In genomic region chr1:55086868-55087400, GRCm38 (mm10) we compare ENCODE assay signal across 8 mouse cellular contexts. TPM values are rescaled to one million over a fixed set of nuclear protein-coding genes. Genes with fewer than 3 reads are reported as not detected.
DNase-seq lines count a peak whose midpoint lies in the region; ATAC-seq and TF ChIP-seq lines count a peak whose summit lies in the region.

No protein-coding gene starts in this region.

- H3ac ChIP-seq in C2C12 (ENCODE audit: control insufficient read depth, insufficient read length, low read depth) = peak overlapping the region; percentile 82

- peaks cover 80% of the 10 kb centered on the region for H3K79me3 ChIP-seq in C2C12 (ENCODE audit: low read depth)

- peaks cover 78% of the 10 kb centered on the region for H3K36me3 ChIP-seq in C2C12 (ENCODE audit: control insufficient read depth, insufficient read depth)
- H3K36me3 ChIP-seq in hindbrain, embryonic 10.5 days = peaks cover 68% of the 10 kb centered on the region
- peaks cover 23% of the 10 kb centered on the region for H3K36me3 ChIP-seq in limb, embryonic 11.5 days (ENCODE audit: control insufficient read depth, insufficient read depth, low read length)
- peaks cover 33% of the 10 kb centered on the region for H3K36me3 ChIP-seq in midbrain, embryonic 15.5 days (replicated peaks)

- TF ChIP-seq CTCF in C2C12 (IDR thresholded peaks at IDR 0.05; ENCODE audit: control insufficient read depth, insufficient read depth, insufficient read length) = no peak

- ATAC-seq in frontal cortex, adult (ENCODE audit: low TSS enrichment) = peak; percentile 9; the same call in 1 of the 2 replicates
- no peak; the same call in 1 of the 2 replicates for ATAC-seq in limb, embryonic 11.5 days (ENCODE audit: insufficient number of reproducible peaks, low FRiP score, low TSS enrichment, low read depth)
- no peak; the same call in 1 of the 2 replicates for ATAC-seq in midbrain, embryonic 15.5 days (replicated peaks)

- WGBS in hindbrain, embryonic 10.5 days = 2% methylated on average over 13 of the region's 13 CpGs
- WGBS in limb, embryonic 11.5 days = 3% methylated on average over 13 of the region's 13 CpGs
- 2% methylated on average over 13 of the region's 13 CpGs for WGBS in midbrain, embryonic 15.5 days

- H3K27ac ChIP-seq in hindbrain, embryonic 10.5 days = peak overlapping the region; percentile 98
- peak overlapping the region; percentile 92 for H3K27ac ChIP-seq in limb, embryonic 11.5 days (replicated peaks; ENCODE audit: low read depth, low read length)
- H3K27ac ChIP-seq in midbrain, embryonic 15.5 days = peak overlapping the region; percentile 97

- DNase-seq in frontal cortex, adult 2 months (ENCODE audit: extremely low spot score in 1 of 2, low spot score in 1 of 2) = no peak
- peak; percentile 40 for DNase-seq in embryo, embryonic 9.5 days (ENCODE audit: extremely low spot score)
- no peak for DNase-seq in hindbrain, embryonic 10.5 days (ENCODE audit: low spot score)
- DNase-seq in limb, embryonic 11.5 days (ENCODE audit: low spot score) = no peak
- no peak for DNase-seq in gastrocnemius, postnatal 36 days

- H3K9me3 ChIP-seq in hindbrain, embryonic 10.5 days = 0 out of 2 replicates have a peak, but pooled peaks cover 6% of the 10 kb centered on the region
- H3K9me3 ChIP-seq in limb, embryonic 11.5 days (ENCODE audit: control insufficient read depth, low read length) = no peaks in the 10 kb centered on the region; the same call in 1 of the 2 replicates
- H3K9me3 ChIP-seq in midbrain, embryonic 15.5 days = no peaks in the 10 kb centered on the region

- H3K4me3 ChIP-seq in C2C12 (ENCODE audit: insufficient read depth, poor library complexity, severe bottlenecking) = peak overlapping the region; percentile 94
- H3K4me3 ChIP-seq in hindbrain, embryonic 10.5 days = peak overlapping the region; percentile 93
- H3K4me3 ChIP-seq in limb, embryonic 11.5 days (ENCODE audit: low read depth, low read length) = peak overlapping the region; percentile 97
- H3K4me3 ChIP-seq in midbrain, embryonic 15.5 days = peak overlapping the region; percentile 92

- peaks cover 51% of the 10 kb centered on the region for H3K4me1 ChIP-seq in hindbrain, embryonic 10.5 days (replicated peaks)
- H3K4me1 ChIP-seq in limb, embryonic 11.5 days (ENCODE audit: control insufficient read depth, insufficient read depth, low read length) = peaks cover 11% of the 10 kb centered on the region
- H3K4me1 ChIP-seq in midbrain, embryonic 15.5 days = peaks cover 40% of the 10 kb centered on the region

- intact Hi-C loops in gastrocnemius, postnatal 36 days (cut with DNase I) = loop anchor here (2.0 kb wide), 1 partner anchor 150 kb away; the partner anchor contains the start of gene Mars2

- peak overlapping the region; percentile 93 for H3K9ac ChIP-seq in limb, embryonic 11.5 days (ENCODE audit: low read length)
- H3K9ac ChIP-seq in midbrain, embryonic 15.5 days = peak overlapping the region; percentile 94

- H3K79me2 ChIP-seq in C2C12 (ENCODE audit: control insufficient read depth, insufficient read depth) = peaks cover 95% of the 10 kb centered on the region

- H3K27me3 ChIP-seq in C2C12 (ENCODE audit: control insufficient read depth, insufficient read depth, insufficient read length) = no peaks in the 10 kb centered on the region
- no peaks in the 10 kb centered on the region for H3K27me3 ChIP-seq in hindbrain, embryonic 10.5 days (ENCODE audit: insufficient read depth, poor library complexity, severe bottlenecking)
- no peaks in the 10 kb centered on the region for H3K27me3 ChIP-seq in limb, embryonic 11.5 days (ENCODE audit: control insufficient read depth, insufficient read depth, low read length)
- no peaks in the 10 kb centered on the region for H3K27me3 ChIP-seq in midbrain, embryonic 15.5 days (replicated peaks)

- peak overlapping the region; percentile 79 for H3K4me2 ChIP-seq in limb, embryonic 11.5 days (ENCODE audit: low read depth, severe bottlenecking)
- H3K4me2 ChIP-seq in midbrain, embryonic 15.5 days = peak overlapping the region; percentile 76

TF ChIP-seq in C2C12, 6 proteins besides CTCF, POLR2A, EP300 and RAD21:
- TF ChIP-seq MAX (IDR thresholded peaks at IDR 0.05) (no peak), USF1 (IDR thresholded peaks at IDR 0.05; ENCODE audit: low read depth) (no peak), CEBPB (IDR thresholded peaks at IDR 0.05; ENCODE audit: low read depth) (no peak), FOSL1 (IDR thresholded peaks at IDR 0.05; ENCODE audit: insufficient read depth, low read length, poor library complexity, severe bottlenecking) (no peak), MYOD1 (IDR thresholded peaks at IDR 0.05; ENCODE audit: control insufficient read depth, insufficient read length, low read depth) (no peak), MYOG (IDR thresholded peaks at IDR 0.05; ENCODE audit: control insufficient read depth, extremely low read depth, insufficient read length) (no peak)

RNA-seq across cellular contexts. Expression of gene Hspe1, which starts 1.0 kb away (rescaled TPM):
- 180 and 187 TPM in 2 replicates for polyA plus RNA-seq in frontal cortex, adult 2 months (2012; rRNA removed)
- polyA plus RNA-seq in C2C12 (2012; fragmentation: generic; extraction: Trizol) = 914 TPM
- 452 and 562 TPM in 2 replicates for polyA plus RNA-seq in hindbrain, embryonic 10.5 days (2016; fragmentation: Nextera tagmentation; extraction: Ambion mirVana)
- polyA plus RNA-seq in limb, embryonic 11.5 days (2014; fragmentation: Nextera tagmentation; extraction: Ambion mirVana) = 605 and 608 TPM in 2 replicates
- polyA plus RNA-seq in midbrain, embryonic 15.5 days (2015; fragmentation: Nextera tagmentation; extraction: Ambion mirVana) = 195 and 203 TPM in 2 replicates
- 10 to 100 TPM; 77.6 to 87.8 TPM for total RNA-seq in gastrocnemius, postnatal 36 days (2021)

RNA-seq across cellular contexts. Expression of gene Hspd1, which starts 1.1 kb away (rescaled TPM):
- polyA plus RNA-seq in frontal cortex, adult 2 months (2012; rRNA removed) = 105 and 116 TPM in 2 replicates
- polyA plus RNA-seq in C2C12 (2012; fragmentation: generic; extraction: Trizol) = 297 TPM
- 325 and 525 TPM in 2 replicates for polyA plus RNA-seq in hindbrain, embryonic 10.5 days (2016; fragmentation: Nextera tagmentation; extraction: Ambion mirVana)
- polyA plus RNA-seq in limb, embryonic 11.5 days (2014; fragmentation: Nextera tagmentation; extraction: Ambion mirVana) = 431 and 461 TPM in 2 replicates
- polyA plus RNA-seq in midbrain, embryonic 15.5 days (2015; fragmentation: Nextera tagmentation; extraction: Ambion mirVana) = 254 and 262 TPM in 2 replicates
- total RNA-seq in gastrocnemius, postnatal 36 days (2021) = 100 to 1,000 TPM; 158 to 177 TPM

RNA-seq across cellular contexts. Expression of gene Coq10b, which starts 34.4 kb away (rescaled TPM):
- polyA plus RNA-seq in frontal cortex, adult 2 months (2012; rRNA removed) = 27.8 and 31.9 TPM in 2 replicates
- 21.0 TPM for polyA plus RNA-seq in C2C12 (2012; fragmentation: generic; extraction: Trizol)
- polyA plus RNA-seq in hindbrain, embryonic 10.5 days (2016; fragmentation: Nextera tagmentation; extraction: Ambion mirVana) = 26.4 and 29.3 TPM in 2 replicates
- polyA plus RNA-seq in limb, embryonic 11.5 days (2014; fragmentation: Nextera tagmentation; extraction: Ambion mirVana) = 21.2 and 23.7 TPM in 2 replicates
- 29.2 and 33.3 TPM in 2 replicates for polyA plus RNA-seq in midbrain, embryonic 15.5 days (2015; fragmentation: Nextera tagmentation; extraction: Ambion mirVana)
- 10 to 100 TPM; 13.9 to 30.6 TPM for total RNA-seq in gastrocnemius, postnatal 36 days (2021)

RNA-seq across cellular contexts. Expression of gene Mob4, which starts 44.1 kb away (rescaled TPM):
- 45.5 and 47.1 TPM in 2 replicates for polyA plus RNA-seq in frontal cortex, adult 2 months (2012; rRNA removed)
- polyA plus RNA-seq in C2C12 (2012; fragmentation: generic; extraction: Trizol) = 15.5 TPM
- polyA plus RNA-seq in hindbrain, embryonic 10.5 days (2016; fragmentation: Nextera tagmentation; extraction: Ambion mirVana) = 117 and 138 TPM in 2 replicates
- 149 and 155 TPM in 2 replicates for polyA plus RNA-seq in limb, embryonic 11.5 days (2014; fragmentation: Nextera tagmentation; extraction: Ambion mirVana)
- 165 and 174 TPM in 2 replicates for polyA plus RNA-seq in midbrain, embryonic 15.5 days (2015; fragmentation: Nextera tagmentation; extraction: Ambion mirVana)
- 10 to 100 TPM; 36.0 to 41.8 TPM for total RNA-seq in gastrocnemius, postnatal 36 days (2021)

RNA-seq across cellular contexts. Expression of gene Sf3b1, which starts 59.7 kb away (rescaled TPM):
- polyA plus RNA-seq in frontal cortex, adult 2 months (2012; rRNA removed) = 188 and 205 TPM in 2 replicates
- 33.5 TPM for polyA plus RNA-seq in C2C12 (2012; fragmentation: generic; extraction: Trizol)
- 206 and 272 TPM in 2 replicates for polyA plus RNA-seq in hindbrain, embryonic 10.5 days (2016; fragmentation: Nextera tagmentation; extraction: Ambion mirVana)
- 362 and 364 TPM in 2 replicates for polyA plus RNA-seq in limb, embryonic 11.5 days (2014; fragmentation: Nextera tagmentation; extraction: Ambion mirVana)
- 287 and 305 TPM in 2 replicates for polyA plus RNA-seq in midbrain, embryonic 15.5 days (2015; fragmentation: Nextera tagmentation; extraction: Ambion mirVana)
- total RNA-seq in gastrocnemius, postnatal 36 days (2021) = 10 to 100 TPM; 46.0 to 51.8 TPM
